Mouse (Mus musculus) 3T3-L1 (cell line): Measurements from ENCODE around the gene Tbc1d14.

ENCODE experiments used
- DNase-seq: peaks from one replicate; pipeline ENCODE4 v3.0.0-alpha.2; 2015; ENCODE audit warnings: low read depth, low spot score

Gene Tbc1d14

DNA sequence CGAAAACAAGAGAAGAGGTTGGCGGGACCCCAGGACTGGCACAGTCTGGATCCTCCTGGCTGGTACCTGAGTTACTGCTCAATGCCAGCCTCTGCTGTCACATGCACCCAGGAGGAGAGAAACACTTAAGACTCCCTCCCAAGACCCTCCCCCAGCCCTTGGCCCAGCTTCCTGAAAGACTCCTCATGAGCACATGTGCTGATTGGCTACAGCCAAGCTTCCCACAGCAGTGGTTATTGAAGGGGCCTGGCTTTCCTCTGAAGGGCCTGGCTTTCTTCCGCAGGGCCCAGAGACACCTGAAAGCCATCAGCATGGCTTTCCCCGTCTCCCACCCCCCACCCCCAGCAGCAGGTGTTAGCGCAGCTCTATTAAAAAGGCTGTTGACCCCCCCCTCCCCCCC lies at the start of gene Tbc1d14:
TSS of gene Tbc1d14 (minus strand) at position 101 of the 400 bp plus-strand sequence.
- DNase-seq, result no peak

DNA sequence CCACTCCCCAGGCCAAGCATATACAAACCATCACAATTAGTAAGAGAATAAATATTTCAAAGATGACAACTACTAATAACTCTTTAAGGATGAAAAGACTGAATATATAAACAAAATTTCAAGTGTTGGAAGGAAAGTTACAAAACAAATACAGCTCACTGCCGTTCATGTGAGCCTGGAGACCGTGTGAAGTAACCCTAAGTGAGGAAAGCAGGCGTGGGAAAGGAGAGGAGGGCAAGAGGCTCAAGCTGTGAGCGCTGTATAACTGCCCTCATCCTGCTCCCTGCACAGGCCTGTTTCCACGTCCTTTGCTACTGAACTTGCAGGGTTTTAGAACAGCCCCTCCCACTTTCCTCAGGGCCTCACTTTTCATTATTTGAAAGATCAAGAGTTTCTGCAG lies 32.5 kb upstream of the Tbc1d14 start:
- DNase-seq, result no peak

DNA sequence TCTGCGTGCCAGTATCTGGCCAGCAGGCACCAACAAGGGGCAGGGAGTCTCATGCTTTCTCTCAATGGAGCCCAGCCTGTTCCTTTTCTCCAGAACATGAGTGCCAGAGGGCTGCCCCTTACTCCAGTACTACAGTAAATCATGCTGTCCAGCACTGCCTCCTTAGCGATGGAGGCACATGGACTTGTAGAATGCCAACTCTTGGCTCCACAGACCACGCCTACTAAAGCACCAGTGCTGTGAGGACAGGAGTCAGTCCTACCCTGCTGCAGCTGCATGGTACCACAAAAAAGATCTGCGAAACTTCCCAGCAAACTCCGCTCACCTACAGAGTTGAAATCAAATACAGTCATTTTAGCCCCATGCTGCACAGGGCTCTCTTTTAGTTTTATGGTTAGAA lies 30.6 kb upstream of the Tbc1d14 start:
- DNase-seq, result no peak

DNA sequence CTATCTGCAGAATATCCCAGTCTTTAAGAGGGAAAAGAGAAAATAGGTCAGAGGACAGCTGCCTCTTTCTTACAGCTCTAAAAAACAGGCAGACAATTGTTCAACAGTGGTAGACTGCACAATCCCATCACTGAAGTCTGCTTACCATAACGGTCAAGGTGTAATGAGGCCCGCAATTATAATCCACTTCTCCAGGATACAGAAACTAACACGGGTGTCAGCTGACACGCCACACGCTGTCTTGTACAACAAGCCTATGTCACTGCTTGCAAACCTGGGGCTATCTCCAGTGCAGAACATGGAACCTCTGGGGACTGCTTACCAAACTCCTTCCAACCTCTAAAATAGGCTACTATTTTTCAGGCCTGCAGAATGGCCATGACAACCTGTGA lies 28.0 kb upstream of the Tbc1d14 start:
- DNase-seq, result no peak

DNA sequence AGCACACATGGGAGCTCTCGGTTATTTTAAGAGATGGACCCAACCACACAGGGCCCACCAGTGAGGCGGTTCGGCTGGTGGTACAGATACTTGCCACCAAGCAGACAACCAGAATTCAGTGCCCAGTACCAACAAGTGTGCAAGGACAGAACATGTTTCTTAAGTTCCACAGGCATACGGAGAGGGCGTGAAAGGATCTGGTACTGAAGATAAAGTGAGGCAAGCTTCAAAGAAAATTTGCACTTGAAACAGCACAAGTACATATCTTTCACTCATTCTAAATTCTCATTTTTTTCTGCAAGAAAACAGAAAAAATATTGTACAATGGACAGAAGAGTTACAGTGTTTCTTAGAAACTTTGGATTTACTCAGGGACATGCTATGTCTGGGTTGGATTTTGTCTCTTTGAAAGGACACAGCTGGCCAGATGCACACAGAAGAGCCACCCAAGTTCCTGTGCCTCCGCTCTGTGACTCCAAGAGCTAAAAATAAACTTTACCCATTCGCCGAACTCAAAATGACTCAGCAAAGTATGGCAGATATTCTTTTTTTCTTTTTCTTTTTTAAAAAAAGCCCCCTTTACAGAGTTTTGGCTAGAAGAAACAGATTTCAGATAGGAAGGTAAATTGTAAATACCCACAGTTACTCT lies 27.5 kb upstream of the Tbc1d14 start:
- DNase-seq, result peak; percentile 66

DNA sequence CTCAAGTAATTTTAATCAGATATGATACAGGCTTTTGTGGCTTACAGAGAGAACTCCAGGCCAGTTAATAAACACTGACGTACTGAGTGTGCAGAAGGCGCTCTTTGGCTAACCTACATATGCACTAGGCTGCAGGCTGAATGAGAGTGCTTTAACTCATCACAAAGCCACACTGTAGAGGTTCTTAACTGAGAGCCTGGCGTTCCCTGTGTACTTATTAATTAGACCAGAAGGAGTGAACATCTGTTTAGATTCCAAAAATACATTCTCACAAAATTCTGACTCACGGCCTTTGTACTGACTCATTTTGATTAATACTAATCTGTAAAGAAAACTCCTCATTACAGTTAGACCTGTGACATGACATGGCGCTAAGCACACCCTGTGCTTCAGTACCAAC lies 25.8 kb upstream of the Tbc1d14 start:
- no peak for DNase-seq

DNA sequence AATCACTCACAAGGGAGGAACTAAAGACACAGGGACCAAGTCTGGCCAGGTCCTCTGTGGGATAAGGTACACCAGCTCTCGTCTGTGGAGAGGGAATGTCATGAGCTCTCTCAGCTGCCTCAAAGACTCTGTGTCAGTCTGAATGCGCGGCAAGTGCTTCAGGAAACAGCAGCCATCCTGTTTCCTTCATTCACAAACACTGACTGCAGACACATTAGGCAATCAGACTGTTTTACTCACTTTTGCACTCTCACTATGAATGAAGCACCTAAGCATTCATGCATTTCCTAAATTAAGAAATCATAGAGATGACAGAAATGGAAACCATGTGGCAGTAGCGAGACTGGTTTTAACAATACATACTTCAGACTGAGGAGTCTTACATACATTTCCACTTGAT lies 25.3 kb upstream of the Tbc1d14 start:
- no peak for DNase-seq

DNA sequence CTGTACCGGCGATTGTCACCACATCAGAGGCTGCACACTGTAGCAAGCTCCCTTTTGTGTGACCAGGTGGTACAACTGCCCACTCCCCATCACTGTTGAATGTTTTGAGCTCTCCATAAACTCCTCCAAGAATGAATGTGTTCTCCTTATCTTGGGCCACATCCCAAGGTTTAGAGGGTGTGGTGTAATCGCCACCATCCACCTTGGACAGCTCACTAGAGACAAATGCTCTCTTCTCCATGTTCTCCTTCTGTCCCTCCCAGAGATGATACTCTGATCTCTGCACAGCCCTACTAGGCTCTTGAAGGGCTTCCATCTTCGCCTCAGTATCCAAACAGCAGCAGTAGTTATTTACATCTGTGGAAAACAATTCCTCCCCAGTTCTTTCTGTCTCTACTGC lies 21.0 kb upstream of the Tbc1d14 start:
- DNase-seq, result no peak

DNA sequence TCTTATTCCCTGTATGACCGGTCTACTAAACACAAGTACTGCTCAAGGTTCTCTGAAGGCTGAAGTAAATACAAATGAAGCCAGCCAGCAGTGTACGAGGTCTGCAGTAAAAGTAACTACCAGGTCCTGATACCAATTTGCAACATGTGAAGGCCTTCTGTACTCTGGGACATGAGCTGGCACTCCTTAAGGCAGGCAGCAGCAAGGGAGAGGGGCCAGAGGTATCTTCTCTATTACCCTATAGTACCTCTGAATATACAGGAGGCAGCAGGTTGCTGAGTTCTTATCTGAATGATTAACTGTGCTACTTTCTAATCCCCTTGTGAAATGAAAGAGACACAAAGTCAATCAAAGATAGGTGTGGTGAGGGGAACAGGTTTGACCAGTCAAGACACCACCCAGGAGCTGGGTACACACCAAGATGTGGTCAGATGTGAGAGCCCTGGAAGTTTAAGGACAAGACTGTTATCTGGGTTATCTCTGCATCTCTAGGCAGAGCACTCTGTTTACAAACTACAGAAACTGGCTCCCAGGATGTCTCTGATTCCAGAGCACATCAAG lies 15.9 kb upstream of the Tbc1d14 start:
- no peak for DNase-seq

DNA sequence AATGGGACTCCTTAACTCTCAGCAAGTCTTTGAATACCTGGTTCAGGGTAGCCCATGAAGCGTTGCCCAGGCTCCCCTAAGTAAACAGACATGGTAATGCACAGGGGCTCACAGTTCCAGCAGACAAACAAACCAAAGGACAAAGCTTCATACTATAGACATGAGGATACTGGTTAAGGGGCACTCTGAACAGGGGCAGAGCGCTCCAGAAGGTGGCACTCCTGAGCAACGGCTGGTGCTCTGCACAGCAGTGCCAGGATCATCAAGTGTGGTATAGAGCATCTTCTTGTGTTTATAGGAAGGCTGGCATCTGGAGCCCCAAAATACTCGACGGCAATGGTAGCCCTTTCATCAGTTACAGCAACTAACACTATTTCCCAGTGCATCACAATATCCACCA lies 10.0 kb upstream of the Tbc1d14 start:
- DNase-seq, result peak; percentile 61

DNA sequence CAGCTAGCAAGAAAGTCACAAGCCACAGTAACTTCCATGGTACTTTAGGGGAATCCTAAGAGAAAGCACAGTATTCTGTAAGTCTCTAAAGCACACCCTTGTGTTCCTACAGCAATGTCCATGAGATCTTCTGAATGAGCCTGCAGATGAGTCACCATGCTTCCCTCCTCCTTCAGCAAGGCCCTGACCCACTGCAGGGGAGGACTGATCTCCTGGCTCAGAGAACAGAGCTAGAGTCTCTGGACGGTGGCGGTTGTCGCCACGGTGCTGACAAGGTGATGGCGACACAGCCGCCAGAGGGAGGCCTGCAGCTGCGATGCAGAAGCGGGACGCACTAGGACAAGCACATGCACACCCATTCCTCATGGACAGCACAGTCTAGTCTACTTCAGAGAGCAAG lies 9.0 kb upstream of the Tbc1d14 start:
- no peak for DNase-seq

DNA sequence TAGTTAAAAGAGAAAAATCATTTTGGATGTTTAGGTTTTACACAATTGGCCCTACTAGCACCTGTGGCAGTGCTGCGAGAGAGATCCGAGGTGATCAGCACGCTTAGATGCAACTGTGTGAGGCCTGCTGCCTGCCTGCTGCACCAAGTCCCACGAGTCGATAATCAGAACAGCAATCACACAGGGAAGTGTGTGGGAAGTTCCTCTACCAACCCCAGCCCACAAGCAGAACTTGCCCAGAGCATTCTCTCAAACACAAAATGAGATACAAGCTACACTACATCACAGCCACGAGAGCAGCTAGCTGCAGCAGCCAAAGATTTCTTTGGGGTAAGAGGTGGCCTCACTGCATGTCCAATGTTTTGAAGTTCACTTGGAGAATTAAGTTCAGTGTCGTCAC lies 8.4 kb upstream of the Tbc1d14 start:
- DNase-seq, result no peak

DNA sequence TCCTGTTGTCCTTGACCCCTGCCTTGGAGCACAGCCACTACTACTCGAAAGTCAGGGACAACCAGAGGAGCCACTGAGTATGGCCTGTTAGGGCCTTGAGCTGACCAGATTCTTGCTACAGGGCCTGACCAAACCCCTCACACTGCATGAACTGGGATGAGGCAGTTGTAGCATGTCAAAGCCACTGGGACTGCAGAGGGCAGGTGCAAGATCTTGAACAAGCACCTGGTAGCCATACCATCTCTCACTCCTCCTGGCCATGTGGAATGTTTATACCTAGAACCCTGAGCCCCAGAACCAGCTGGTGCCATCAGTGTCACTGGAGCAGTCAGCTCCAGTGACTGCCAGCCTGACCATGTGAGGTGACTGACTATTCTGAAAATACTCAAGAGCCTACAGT lies 5.8 kb upstream of the Tbc1d14 start:
- no peak for DNase-seq

DNA sequence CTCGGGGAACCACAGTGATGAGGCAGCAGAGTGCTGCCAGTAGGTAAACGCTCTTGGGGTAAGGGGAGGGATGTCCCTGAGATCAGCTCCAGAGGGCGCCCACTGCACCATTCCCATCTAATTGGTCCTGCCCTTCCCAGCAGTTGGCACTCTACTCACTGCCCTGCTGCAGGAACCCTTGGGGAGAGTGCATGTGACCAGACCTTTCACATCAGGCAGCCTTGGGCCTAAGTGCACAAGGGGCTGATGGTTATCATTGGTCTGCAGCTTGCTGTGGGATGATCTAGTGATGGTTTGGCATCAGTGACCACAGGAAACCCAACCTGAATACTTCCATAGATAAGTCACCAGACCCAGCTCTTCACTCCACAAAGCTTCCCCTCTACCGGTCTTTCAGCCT lies 4.6 kb upstream of the Tbc1d14 start:
- peak; percentile 51 for DNase-seq

DNA sequence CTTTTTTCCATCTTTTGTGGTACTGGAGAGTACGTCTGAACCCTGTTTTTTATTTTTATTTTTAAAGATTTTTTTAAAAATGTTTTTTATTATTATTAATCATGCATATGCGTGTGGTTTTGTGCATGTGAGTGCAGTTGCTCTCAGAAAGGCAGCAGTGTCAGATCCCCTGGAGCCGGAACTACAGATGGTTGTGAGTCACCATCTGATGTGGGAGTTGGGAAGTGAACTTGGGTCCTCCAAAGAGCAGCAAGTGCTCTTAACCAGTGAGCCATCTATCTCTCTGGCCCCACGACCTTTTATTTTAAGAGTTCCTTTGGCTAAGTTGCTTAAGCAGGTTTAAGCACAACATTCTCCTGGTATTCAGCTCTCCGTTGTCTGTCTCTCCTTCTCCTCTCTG lies 3.1 kb upstream of the Tbc1d14 start:
- peak; percentile 64 for DNase-seq

DNA sequence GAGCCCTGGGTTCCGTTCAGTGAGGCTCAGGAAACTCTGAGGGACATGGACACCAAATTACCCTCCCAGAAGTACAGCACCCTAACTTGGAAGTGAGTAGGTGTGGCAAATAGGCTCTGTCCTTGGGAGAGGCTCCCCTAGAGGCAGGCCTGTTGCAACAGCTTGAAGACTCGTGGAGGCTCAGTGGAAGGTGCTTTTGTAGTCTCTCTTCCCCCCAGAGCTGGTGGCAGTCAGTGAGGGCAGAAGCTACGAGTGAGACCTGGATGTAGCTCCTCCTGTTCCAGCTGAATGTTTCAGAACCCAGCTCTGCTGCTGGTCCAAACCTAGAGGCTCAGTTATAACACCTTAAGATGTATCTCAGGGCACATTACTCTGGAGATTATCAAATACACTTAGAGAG lies 2.0 kb upstream of the Tbc1d14 start:
- DNase-seq, result no peak

DNA sequence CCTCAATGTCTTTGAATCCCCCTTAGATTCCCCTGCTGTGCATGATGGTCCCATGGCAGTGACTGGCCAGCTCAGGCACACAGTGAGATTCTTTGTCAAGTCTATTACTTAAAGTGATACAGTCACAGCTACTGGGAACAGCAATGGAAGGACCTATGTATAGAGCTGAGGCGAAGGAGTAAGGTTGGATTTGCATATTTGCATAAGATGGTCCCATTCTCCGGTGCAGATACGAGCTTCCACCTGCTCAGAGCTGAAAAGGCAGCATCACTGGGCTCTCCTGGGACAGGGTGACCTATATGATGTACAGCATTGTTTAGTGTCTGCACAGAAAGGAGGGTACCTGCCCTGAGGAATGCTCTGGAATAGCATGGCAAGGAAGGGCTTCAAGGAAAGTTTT lies 1.3 kb upstream of the Tbc1d14 start:
- DNase-seq, result no peak

DNA sequence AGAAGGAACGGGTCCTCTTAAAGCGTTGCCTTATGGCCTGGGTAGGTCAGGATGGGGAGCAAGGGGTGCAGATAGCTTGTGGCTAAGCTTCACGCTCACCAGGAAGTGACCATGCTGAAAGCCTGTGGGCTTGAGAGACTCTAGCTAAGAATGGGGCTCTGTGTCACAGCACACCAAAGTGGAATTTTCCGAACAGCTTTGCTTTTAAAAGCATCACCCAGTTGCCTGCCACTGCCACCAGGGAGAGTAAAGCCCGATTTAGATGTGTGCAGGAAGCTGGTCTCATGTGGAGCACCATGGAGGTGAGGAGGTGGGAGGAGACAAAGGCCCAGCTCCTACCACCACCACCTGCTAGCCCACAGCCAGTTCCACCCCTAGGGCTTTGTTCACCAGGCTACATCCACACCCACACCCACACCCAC lies 2.6 kb downstream of the Tbc1d14 start:
- DNase-seq, result peak; percentile 38

DNA sequence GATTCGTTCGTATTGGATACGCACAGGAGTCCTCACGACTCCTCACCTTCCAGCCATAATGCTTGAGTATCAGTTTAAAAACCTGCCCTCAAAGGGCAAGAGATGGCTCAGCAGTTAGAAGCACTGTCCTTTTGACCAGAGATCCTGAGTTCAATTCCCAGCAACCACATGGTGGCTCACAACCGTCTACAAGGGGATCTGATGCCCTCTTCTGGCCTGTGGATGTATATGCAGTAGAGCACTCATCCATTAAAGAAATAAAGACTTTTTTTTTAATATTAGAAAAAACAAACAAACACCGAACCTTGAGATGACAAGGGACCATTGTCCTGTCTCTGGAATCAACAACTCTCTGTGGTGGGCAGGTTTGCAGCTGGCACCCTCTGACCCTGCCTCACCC lies 8.8 kb downstream of the Tbc1d14 start:
- DNase-seq, result peak; percentile 41

DNA sequence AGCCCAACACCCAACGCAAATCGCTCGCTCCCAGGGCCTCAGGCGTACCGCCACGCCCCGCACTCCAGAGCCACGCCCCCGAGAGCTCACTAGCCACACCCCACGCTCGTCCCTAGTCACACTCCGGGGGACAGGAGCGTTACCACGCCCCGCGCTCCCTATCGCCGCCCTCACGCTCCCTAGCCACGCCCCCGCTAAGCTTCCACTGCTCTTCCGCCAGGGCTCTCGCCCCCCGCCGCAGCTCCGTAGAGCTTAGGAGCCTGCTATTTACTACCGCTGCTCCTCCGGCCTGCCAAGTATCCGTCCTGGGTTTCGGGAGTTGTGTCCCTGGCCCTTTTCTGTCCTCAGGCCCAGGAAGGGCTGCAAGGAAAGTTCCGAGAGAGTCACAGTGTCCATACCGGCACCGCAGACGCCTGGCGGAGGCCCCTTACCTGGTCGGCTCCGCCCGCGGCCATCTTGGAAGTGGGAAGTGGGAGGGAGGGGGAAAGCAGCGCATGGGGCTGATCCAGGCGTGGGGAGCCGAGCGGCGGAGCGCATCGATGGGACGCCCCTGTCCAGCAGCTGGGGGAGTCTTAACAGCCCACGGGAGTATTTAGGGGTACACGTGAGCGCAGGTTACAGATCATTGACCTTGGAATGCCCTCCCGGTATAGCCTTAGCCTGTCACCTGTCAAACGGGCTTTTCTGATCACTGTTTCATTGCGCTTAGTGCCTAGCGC lies 11.0 kb downstream of the Tbc1d14 start:
- DNase-seq, result peak; percentile 98

DNA sequence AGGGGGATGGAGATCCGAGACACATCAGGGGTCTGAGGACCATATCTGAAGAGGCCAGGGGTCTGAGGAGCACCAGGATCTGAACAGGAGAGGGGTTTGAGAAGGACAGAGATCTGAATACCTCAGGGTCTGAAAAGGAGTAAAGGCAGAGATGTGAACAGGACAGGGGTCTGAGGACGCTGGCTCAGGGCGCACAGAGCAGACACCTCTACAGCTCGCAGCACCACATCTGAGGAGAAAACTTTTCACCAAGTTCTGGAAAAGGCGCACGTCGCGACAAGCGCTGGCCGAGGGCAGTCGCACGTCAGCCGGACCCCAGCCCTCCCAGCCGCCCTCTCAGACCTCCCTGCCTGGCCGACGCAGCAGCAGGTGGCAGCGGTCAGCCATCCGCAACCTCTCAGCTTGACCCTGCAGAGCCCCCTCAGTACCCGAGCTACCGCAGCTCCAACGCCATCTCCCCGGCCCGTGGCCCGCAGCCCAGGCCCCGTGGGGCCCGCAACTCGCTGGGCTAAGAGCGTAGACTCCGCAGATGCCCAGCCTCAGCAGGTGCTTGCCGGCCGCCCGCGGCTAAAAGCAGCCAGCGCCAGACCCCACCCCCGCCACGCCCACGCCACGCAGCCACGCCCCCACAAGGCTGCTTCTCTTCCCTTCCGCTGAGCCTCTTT lies 11.7 kb downstream of the Tbc1d14 start:
- no peak for DNase-seq

DNA sequence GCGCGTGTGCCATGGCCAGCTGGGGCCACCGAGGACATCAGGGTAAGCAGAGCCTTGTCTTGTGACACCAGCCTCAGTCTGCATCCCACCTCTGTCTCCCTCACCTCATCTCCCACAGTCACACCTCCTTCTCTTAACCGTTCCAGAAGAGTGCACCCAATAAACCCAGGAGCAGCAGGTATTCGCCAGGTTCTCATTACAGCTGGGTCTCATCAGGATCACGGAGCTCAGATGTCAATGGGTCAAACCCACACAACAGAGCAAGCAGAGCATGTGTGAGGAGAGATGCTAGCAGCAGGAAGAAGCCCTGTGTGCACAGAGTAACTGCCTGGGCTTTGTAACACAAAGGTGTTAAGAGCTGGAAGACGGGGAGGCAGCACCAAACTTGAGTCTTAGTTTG lies 13.1 kb downstream of the Tbc1d14 start:
- no peak for DNase-seq

DNA sequence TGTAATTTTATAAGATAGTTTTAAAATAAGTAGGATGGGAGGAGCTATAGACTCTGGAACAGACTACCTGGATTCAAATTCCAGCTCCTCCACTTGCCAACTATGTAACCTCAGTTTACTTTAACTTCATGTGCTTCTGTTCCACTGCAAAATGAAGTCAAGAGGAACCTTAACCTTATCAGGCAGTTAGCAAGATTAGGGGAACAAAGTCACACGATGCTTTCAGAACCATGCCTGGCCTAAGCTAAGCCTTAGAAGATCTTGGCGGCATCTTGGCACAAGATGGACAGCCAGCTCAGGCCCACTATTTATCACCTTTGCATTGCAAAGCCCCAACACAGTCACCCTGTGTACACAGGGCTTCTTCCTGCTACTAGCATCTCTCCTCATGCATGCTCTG lies 14.1 kb downstream of the Tbc1d14 start:
- no peak for DNase-seq
